Comparison of ENCODE assay signal across 8 mouse cellular contexts in genomic region chr1:170173991-170174813, GRCm38 (mm10). TPM values are rescaled to one million over a fixed set of nuclear protein-coding genes. Genes with fewer than 3 reads are reported as not detected.
DNase-seq lines count a peak whose midpoint lies in the region; ATAC-seq and TF ChIP-seq lines count a peak whose summit lies in the region.

No protein-coding gene starts in this region.

- H3K9ac ChIP-seq in heart, embryonic 15.5 days, result peak overlapping the region; percentile 82
- peak overlapping the region; percentile 71 for H3K9ac ChIP-seq in limb, embryonic 11.5 days (ENCODE audit: low read length)
- H3K9ac ChIP-seq in midbrain, embryonic 15.5 days, result peak overlapping the region; percentile 84

- H3K36me3 ChIP-seq in heart, embryonic 15.5 days, result no peaks in the 10 kb centered on the region
- H3K36me3 ChIP-seq in limb, embryonic 11.5 days (ENCODE audit: control insufficient read depth, insufficient read depth, low read length), result no peaks in the 10 kb centered on the region
- no peaks in the 10 kb centered on the region for H3K36me3 ChIP-seq in midbrain, embryonic 15.5 days (replicated peaks)

- TF ChIP-seq CTCF in gastrocnemius, adult 2 months (IDR thresholded peaks at IDR 0.05), result no peak

- WGBS in heart, embryonic 15.5 days, result under 1% methylated on average over 50 of the region's 50 CpGs
- WGBS in limb, embryonic 11.5 days, result under 1% methylated on average over 50 of the region's 50 CpGs
- WGBS in midbrain, embryonic 15.5 days, result under 1% methylated on average over 50 of the region's 50 CpGs

- no peaks in the 10 kb centered on the region for H3K27me3 ChIP-seq in heart, embryonic 15.5 days
- no peaks in the 10 kb centered on the region for H3K27me3 ChIP-seq in limb, embryonic 11.5 days (ENCODE audit: control insufficient read depth, insufficient read depth, low read length)
- no peaks in the 10 kb centered on the region for H3K27me3 ChIP-seq in midbrain, embryonic 15.5 days (replicated peaks)

- H3K4me3 ChIP-seq in gastrocnemius, adult 2 months, result peak overlapping the region; percentile 99
- H3K4me3 ChIP-seq in heart, embryonic 15.5 days, result peak overlapping the region; percentile 78
- H3K4me3 ChIP-seq in limb, embryonic 11.5 days (ENCODE audit: low read depth, low read length), result peak overlapping the region; percentile 87
- peak overlapping the region; percentile 92 for H3K4me3 ChIP-seq in midbrain, embryonic 15.5 days

- intact Hi-C loops in gastrocnemius, adult 2 months (cut with DNase I), result loop anchor here (2.0 kb wide), 1 partner anchor 41 kb away; the partner anchor contains the start of gene Uhmk1
- intact Hi-C loops in gastrocnemius, postnatal 14 days (cut with DNase I; ENCODE audit: low total_unique reads), result no loop called here

- DNase-seq in gastrocnemius, adult 2 months, result no peak
- DNase-seq in gastrocnemius, postnatal 14 days, result no peak
- DNase-seq in c-Kit-positive CD71-positive TER-119-positive erythroid progenitor cells, embryonic 14.5 days (ENCODE audit: low spot score), result peak; percentile 40
- DNase-seq in limb, embryonic 11.5 days (ENCODE audit: low spot score), result no peak
- no peak for DNase-seq in spleen, postnatal 14 days (ENCODE audit: low spot score in 2 of 2)

- ATAC-seq in CD4-positive, CD25-positive, alpha-beta regulatory T cell, adult 4 months, result peak; percentile 27
- peak; percentile 51 for ATAC-seq in heart, embryonic 15.5 days (replicated peaks; ENCODE audit: insufficient number of reproducible peaks, insufficient read depth, low FRiP score, low read depth)
- 0 out of 2 replicates have a peak, but pooled peaks have one; percentile 0 for ATAC-seq in limb, embryonic 11.5 days (ENCODE audit: insufficient number of reproducible peaks, low FRiP score, low TSS enrichment, low read depth)
- peak; percentile 89 for ATAC-seq in midbrain, embryonic 15.5 days (replicated peaks)

- H3K9me3 ChIP-seq in heart, embryonic 15.5 days (replicated peaks), result no peaks in the 10 kb centered on the region
- H3K9me3 ChIP-seq in limb, embryonic 11.5 days (ENCODE audit: control insufficient read depth, low read length), result no peaks in the 10 kb centered on the region
- H3K9me3 ChIP-seq in midbrain, embryonic 15.5 days, result no peaks in the 10 kb centered on the region

- H3K4me2 ChIP-seq in heart, embryonic 15.5 days, result peak overlapping the region; percentile 66
- H3K4me2 ChIP-seq in limb, embryonic 11.5 days (ENCODE audit: low read depth, severe bottlenecking), result peak overlapping the region; percentile 69
- H3K4me2 ChIP-seq in midbrain, embryonic 15.5 days, result peak overlapping the region; percentile 81

- peaks cover 18% of the 10 kb centered on the region for H3K4me1 ChIP-seq in heart, embryonic 15.5 days (replicated peaks)
- no peaks in the 10 kb centered on the region for H3K4me1 ChIP-seq in limb, embryonic 11.5 days (ENCODE audit: control insufficient read depth, insufficient read depth, low read length)
- H3K4me1 ChIP-seq in midbrain, embryonic 15.5 days, result peaks cover 19% of the 10 kb centered on the region

- H3K27ac ChIP-seq in gastrocnemius, adult 2 months, result peak overlapping the region; percentile 99
- H3K27ac ChIP-seq in heart, embryonic 15.5 days, result peak overlapping the region; percentile 90
- H3K27ac ChIP-seq in limb, embryonic 11.5 days (replicated peaks; ENCODE audit: low read depth, low read length), result 0 out of 2 replicates have a peak overlapping the region, but pooled peaks have one; percentile 14
- peak overlapping the region; percentile 94 for H3K27ac ChIP-seq in midbrain, embryonic 15.5 days

RNA-seq across cellular contexts. Expression of gene Uap1, which starts 0.6 kb away (rescaled TPM):
- 10 to 100 TPM; 46.9 to 47.8 TPM for total RNA-seq in gastrocnemius, adult 2 months (2021)
- 10 to 100 TPM; 29.9 to 36.0 TPM for total RNA-seq in gastrocnemius, postnatal 14 days (2021)
- 10 to 100 TPM; 12.9 to 18.1 TPM for polyA plus RNA-seq in CD4-positive, CD25-positive, alpha-beta regulatory T cell, adult 4 months (2017; shearing (Covaris generic))
- 45.0 and 46.0 TPM in 2 replicates for polyA plus RNA-seq in heart, embryonic 15.5 days (2015; fragmentation: Nextera tagmentation; extraction: Ambion mirVana)
- 66.6 and 67.0 TPM in 2 replicates for polyA plus RNA-seq in limb, embryonic 11.5 days (2014; fragmentation: Nextera tagmentation; extraction: Ambion mirVana)
- 58.2 and 63.2 TPM in 2 replicates for polyA plus RNA-seq in midbrain, embryonic 15.5 days (2015; fragmentation: Nextera tagmentation; extraction: Ambion mirVana)

RNA-seq across cellular contexts. Expression of gene Uhmk1, which starts 41.0 kb away (rescaled TPM):
- 10 to 100 TPM; 12.6 to 15.5 TPM for total RNA-seq in gastrocnemius, adult 2 months (2021)
- total RNA-seq in gastrocnemius, postnatal 14 days (2021), result 10 to 100 TPM; 10.2 to 10.4 TPM
- polyA plus RNA-seq in CD4-positive, CD25-positive, alpha-beta regulatory T cell, adult 4 months (2017; shearing (Covaris generic)), result 10 to 100 TPM in 1 of 2 experiments, 1 to 10 TPM in 1; 10.0 to 12.1 TPM
- 4.6 and 6.1 TPM in 2 replicates for polyA plus RNA-seq in heart, embryonic 15.5 days (2015; fragmentation: Nextera tagmentation; extraction: Ambion mirVana)
- polyA plus RNA-seq in limb, embryonic 11.5 days (2014; fragmentation: Nextera tagmentation; extraction: Ambion mirVana), result 9.2 and 11.6 TPM in 2 replicates
- polyA plus RNA-seq in midbrain, embryonic 15.5 days (2015; fragmentation: Nextera tagmentation; extraction: Ambion mirVana), result 9.1 TPM in 2 replicates

RNA-seq across cellular contexts. Expression of gene Sh2d1b2, which starts 58.3 kb away (rescaled TPM):
- not detected for total RNA-seq in gastrocnemius, adult 2 months (2021)
- total RNA-seq in gastrocnemius, postnatal 14 days (2021), result not detected
- not detected for polyA plus RNA-seq in CD4-positive, CD25-positive, alpha-beta regulatory T cell, adult 4 months (2017; shearing (Covaris generic))
- polyA plus RNA-seq in heart, embryonic 15.5 days (2015; fragmentation: Nextera tagmentation; extraction: Ambion mirVana), result not detected in 2 replicates
- not detected in 2 replicates for polyA plus RNA-seq in limb, embryonic 11.5 days (2014; fragmentation: Nextera tagmentation; extraction: Ambion mirVana)
- polyA plus RNA-seq in midbrain, embryonic 15.5 days (2015; fragmentation: Nextera tagmentation; extraction: Ambion mirVana), result not detected in 2 replicates

Comparison
In these comparisons a context has a peak if more than half of its experiments do, and no peak if none do; other contexts are left out.
1. H3K27ac ChIP-seq: peak in every context shown above with its lines; median percentile 99 in gastrocnemius, adult 2 months; 94 in midbrain, embryonic 15.5 days; 90 in heart, embryonic 15.5 days; 14 in limb, embryonic 11.5 days.
2. ATAC-seq: peak in every context shown above with its lines; median percentile 89 in midbrain, embryonic 15.5 days; 51 in heart, embryonic 15.5 days; 27 in CD4-positive, CD25-positive, alpha-beta regulatory T cell, adult 4 months; 0 in limb, embryonic 11.5 days.